Mouse (Mus musculus) kidney, adult 2 months (tissue): Measurements from ENCODE around the gene Pcbd2.

Experiments
- CTCF ChIP-seq: fragments of 200-500 bp; conservative IDR thresholded peaks from 2 replicates; pipeline ENCODE4 v1.5.1; 2011; ENCODE audit warnings: low read depth, mild to moderate bottlenecking, control low read depth, low read length, moderate library complexity, mixed read lengths; ENCODE audit not compliant: insufficient read depth, insufficient read length
- POLR2A ChIP-seq: fragments of 200-500 bp; IDR thresholded peaks from one replicate; pipeline ENCODE4 v1.6.1; 2011; ENCODE audit warnings: low read depth, low read length, control low read depth

DNA sequence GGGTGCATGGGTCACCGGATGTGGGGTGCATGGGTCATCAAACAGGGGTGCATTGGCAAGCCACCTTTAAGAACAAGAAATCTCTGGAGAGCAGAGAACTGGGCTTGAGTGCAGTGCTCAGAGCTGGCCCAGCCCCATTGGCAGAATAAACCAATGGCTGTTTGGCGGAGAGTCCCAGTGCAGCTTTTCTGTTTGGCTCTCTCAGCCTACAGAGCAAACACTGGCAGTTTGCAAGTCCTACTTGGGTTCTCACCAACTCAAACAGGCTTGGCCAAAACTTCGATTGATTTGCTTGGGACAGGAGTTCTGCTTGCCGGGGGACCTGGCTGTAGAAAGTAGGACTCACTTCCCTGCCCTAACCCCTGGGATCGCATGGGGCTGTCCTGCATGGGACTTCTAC lies 83.8 kb downstream of the Pcbd2 start:
- TF ChIP-seq CTCF (no peak), POLR2A (no peak)
